Mouse (Mus musculus): Measurements from ENCODE around the gene Ranbp3. TPM values are rescaled to one million over a fixed set of nuclear protein-coding genes. Genes with fewer than 3 reads are reported as not detected.

Gene Ranbp3
- polyA plus RNA-seq, 1 experiment from 2014 or later = 34.5 TPM

DNA sequence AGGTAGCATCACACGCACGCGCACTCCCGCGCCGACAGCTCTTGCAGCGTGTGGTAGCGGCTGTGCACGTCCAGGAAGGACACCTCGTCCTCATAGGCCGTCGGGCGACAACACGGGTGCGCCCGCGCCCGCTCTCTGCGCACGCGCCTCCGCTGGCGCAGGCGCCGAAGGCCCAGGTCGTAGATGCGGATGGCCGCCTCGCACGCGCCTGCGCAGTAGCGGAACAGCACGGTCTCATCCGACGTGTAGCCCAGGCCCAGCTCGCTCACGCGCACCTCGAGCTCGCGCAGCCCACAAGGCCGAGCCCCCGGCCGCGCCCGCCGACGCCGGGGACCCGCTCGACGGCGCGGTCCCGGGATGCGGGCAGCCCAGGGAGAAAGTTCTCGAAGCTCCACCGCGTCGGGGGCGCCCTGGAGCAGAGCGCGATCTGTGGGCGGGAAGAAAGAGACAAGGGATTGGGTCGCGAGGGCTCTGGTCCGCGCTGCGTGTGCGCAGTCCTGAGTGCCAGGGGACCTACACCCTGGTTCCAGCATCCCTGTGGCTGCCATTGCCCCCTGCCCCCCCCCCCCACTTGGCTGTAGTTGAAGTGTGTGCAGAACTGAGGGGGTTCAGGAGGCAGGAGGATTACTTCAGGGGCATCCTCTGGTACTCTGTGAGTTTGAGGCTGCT lies 78.4 kb downstream of the Ranbp3 start:
- H3K9ac ChIP-seq (ENCODE audit: low read length) = no peak overlapping the region
- H3K36me3 ChIP-seq (ENCODE audit: control insufficient read depth, insufficient read depth, low read length) = no peaks in the 10 kb centered on the region
- DNase-seq (ENCODE audit: low spot score) (peak; percentile 62), ATAC-seq (ENCODE audit: low FRiP score, low TSS enrichment) (peak; percentile 31)
- peak overlapping the region; percentile 18 for H3K4me3 ChIP-seq (ENCODE audit: low read depth, low read length)
- peak overlapping the region; percentile 26; the same call in 1 of the 2 replicates for H3K4me2 ChIP-seq (replicated peaks; ENCODE audit: low read depth)
- no peaks in the 10 kb centered on the region for H3K9me3 ChIP-seq (ENCODE audit: control insufficient read depth, low read length)
- no peak for TF ChIP-seq EP300 (optimal IDR thresholded peaks at IDR 0.05)
- TF ChIP-seq CTCF (IDR thresholded peaks at IDR 0.05; ENCODE audit: low read depth) = no peak
- WGBS = 41% methylated on average over 71 of the region's 71 CpGs
- no peaks in the 10 kb centered on the region; the same call in 1 of the 2 replicates for H3K4me1 ChIP-seq (replicated peaks; ENCODE audit: control insufficient read depth, insufficient read depth)
- H3K27ac ChIP-seq (replicated peaks) = no peak overlapping the region
- no peaks in the 10 kb centered on the region for H3K27me3 ChIP-seq (ENCODE audit: control insufficient read depth, insufficient read depth, low read length)

DNA sequence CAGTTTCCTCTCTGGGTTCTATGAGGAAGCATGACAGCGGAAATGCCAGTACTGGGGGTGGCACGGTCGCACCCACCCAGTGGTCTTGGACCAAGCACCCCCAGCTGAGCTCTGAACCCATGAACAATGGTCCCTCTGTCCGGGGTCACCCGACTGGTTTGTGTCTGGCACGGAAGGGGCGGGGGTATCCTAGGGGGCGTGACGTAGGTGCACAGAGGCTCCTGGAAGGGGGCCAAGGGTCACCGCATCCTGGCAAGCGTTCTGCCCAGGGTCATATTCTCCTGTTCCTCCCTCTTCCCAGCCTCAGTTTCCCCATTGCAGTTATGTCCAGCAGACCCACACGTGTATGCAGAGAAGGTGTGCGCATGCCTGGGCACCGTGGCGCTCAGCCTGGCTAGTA lies 80.4 kb downstream of the Ranbp3 start:
- Histone ChIP-seq H3K4me3 (ENCODE audit: low read depth, low read length) (no peak overlapping the region), H3K4me1 (replicated peaks; ENCODE audit: control insufficient read depth, insufficient read depth) (no peaks in the 10 kb centered on the region; the same call in 1 of the 2 replicates), H3K36me3 (ENCODE audit: control insufficient read depth, insufficient read depth, low read length) (no peaks in the 10 kb centered on the region), H3K27ac (replicated peaks) (no peak overlapping the region), H3K27me3 (ENCODE audit: control insufficient read depth, insufficient read depth, low read length) (no peaks in the 10 kb centered on the region), H3K4me2 (replicated peaks; ENCODE audit: low read depth) (no peak overlapping the region), H3K9me3 (ENCODE audit: control insufficient read depth, low read length) (no peaks in the 10 kb centered on the region), H3K9ac (ENCODE audit: low read length) (no peak overlapping the region)
- no peak for DNase-seq (ENCODE audit: low spot score)
- no peak for ATAC-seq (ENCODE audit: low FRiP score, low TSS enrichment)
- no peak for TF ChIP-seq EP300 (optimal IDR thresholded peaks at IDR 0.05)
- TF ChIP-seq CTCF (IDR thresholded peaks at IDR 0.05; ENCODE audit: low read depth) = no peak
- WGBS = 28% methylated on average over 13 of the region's 15 CpGs

DNA sequence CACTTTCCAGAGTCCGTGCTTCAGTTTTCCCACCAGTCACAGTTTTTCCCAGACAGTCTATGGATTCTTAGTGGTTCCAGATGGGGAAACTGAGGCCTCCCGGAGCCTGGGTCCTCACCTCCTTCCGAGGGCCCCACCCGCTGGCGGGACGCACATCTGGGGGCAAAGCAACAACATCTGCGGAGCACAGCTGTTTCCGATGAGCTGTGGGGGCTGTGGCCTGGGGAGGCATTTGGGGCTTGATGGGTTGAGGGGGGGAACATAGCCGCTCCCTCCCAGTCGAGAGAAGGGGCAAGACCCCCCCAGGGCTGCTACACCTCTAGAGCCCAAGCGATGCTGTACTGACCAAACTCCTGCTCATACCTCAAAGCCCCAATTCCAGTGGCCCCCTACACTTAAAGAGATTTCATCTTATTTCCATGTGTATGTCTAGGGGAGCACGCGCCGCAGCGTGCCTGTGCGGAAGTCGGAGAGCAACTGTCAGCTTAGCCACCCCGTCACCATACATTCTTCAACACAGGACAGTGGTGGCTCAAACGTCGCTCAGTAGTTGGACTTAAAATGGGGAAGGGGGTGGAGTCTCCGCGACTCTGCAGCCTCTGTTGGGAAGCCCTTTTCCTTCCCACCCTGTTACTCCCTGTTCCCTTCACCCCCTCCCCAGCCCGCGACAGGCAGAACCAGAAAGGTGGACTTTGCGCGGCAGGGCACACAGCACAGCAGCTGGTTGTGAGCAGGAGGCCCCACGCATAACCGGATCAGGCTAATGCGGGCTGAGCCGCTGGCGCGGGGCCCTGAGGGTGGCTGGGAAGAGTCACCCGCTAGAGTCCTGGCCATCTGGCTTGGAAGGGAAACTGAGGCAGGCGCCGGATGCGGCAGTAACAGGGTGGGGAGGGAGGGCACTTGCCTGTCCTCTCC lies 81.4 kb downstream of the Ranbp3 start:
- H3K9ac ChIP-seq (ENCODE audit: low read length) = no peak overlapping the region
- DNase-seq (ENCODE audit: low spot score) (no peak), ATAC-seq (ENCODE audit: low FRiP score, low TSS enrichment) (no peak)
- H3K4me1 ChIP-seq (replicated peaks; ENCODE audit: control insufficient read depth, insufficient read depth) = no peaks in the 10 kb centered on the region; the same call in 1 of the 2 replicates
- no peaks in the 10 kb centered on the region for H3K27me3 ChIP-seq (ENCODE audit: control insufficient read depth, insufficient read depth, low read length)
- no peak overlapping the region for H3K27ac ChIP-seq (replicated peaks)
- H3K36me3 ChIP-seq (ENCODE audit: control insufficient read depth, insufficient read depth, low read length) = no peaks in the 10 kb centered on the region
- H3K4me3 ChIP-seq (ENCODE audit: low read depth, low read length) = no peak overlapping the region
- H3K9me3 ChIP-seq (ENCODE audit: control insufficient read depth, low read length) = no peaks in the 10 kb centered on the region
- TF ChIP-seq EP300 (optimal IDR thresholded peaks at IDR 0.05) (no peak), CTCF (IDR thresholded peaks at IDR 0.05; ENCODE audit: low read depth) (no peak)
- 19% methylated on average over 36 of the region's 36 CpGs for WGBS
- H3K4me2 ChIP-seq (replicated peaks; ENCODE audit: low read depth) = peak overlapping the region; percentile 12

DNA sequence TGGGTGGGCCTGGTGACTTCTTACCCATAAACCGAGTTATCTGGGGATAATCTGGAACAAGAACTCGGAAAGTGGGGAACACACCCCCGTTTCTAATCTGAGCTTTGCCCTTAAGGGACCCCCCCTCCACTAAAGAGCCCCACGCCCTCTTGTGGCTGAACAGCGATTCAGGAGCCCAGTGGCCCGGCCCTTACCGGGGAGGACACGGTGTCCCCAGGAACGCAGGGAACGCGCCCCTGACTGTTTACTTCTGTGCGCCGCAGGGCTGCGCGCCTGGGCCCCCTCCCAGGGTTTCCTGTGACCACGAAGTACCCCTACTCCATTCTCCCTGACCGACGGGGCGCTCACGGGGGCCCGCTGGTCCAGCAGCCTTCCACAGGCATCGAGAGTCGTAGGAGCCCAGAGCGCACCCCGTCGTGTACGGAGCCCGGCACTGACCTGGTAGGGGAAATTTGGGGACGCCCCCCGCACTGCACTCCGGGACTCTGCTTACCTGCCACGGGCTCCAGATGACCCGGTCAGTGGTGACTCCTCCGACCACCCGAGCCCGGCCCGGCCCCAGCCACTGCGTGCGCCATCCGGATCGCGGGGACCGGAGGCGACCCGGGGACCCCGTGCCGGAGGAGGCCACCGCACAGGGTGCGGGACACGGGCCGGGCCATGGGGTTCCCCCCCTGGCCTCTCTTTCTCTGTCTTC lies 83.8 kb downstream of the Ranbp3 start:
- 1% methylated on average over 38 of the region's 51 CpGs for WGBS
- peaks cover 6% of the 10 kb centered on the region for H3K4me1 ChIP-seq (replicated peaks; ENCODE audit: control insufficient read depth, insufficient read depth)
- peak overlapping the region; percentile 45; the same call in 1 of the 2 replicates for H3K27ac ChIP-seq (replicated peaks)
- TF ChIP-seq EP300 (optimal IDR thresholded peaks at IDR 0.05) (no peak), CTCF (IDR thresholded peaks at IDR 0.05; ENCODE audit: low read depth) (peak; percentile 78)
- H3K4me2 ChIP-seq (replicated peaks; ENCODE audit: low read depth) = peak overlapping the region; percentile 100
- peak overlapping the region; percentile 66 for H3K4me3 ChIP-seq (ENCODE audit: low read depth, low read length)
- no peaks in the 10 kb centered on the region for H3K27me3 ChIP-seq (ENCODE audit: control insufficient read depth, insufficient read depth, low read length)
- DNase-seq (ENCODE audit: low spot score) (peak; percentile 63), ATAC-seq (ENCODE audit: low FRiP score, low TSS enrichment) (peak; percentile 13)
- H3K9me3 ChIP-seq (ENCODE audit: control insufficient read depth, low read length) = no peaks in the 10 kb centered on the region
- no peaks in the 10 kb centered on the region for H3K36me3 ChIP-seq (ENCODE audit: control insufficient read depth, insufficient read depth, low read length)
- peak overlapping the region; percentile 78 for H3K9ac ChIP-seq (ENCODE audit: low read length)

DNA sequence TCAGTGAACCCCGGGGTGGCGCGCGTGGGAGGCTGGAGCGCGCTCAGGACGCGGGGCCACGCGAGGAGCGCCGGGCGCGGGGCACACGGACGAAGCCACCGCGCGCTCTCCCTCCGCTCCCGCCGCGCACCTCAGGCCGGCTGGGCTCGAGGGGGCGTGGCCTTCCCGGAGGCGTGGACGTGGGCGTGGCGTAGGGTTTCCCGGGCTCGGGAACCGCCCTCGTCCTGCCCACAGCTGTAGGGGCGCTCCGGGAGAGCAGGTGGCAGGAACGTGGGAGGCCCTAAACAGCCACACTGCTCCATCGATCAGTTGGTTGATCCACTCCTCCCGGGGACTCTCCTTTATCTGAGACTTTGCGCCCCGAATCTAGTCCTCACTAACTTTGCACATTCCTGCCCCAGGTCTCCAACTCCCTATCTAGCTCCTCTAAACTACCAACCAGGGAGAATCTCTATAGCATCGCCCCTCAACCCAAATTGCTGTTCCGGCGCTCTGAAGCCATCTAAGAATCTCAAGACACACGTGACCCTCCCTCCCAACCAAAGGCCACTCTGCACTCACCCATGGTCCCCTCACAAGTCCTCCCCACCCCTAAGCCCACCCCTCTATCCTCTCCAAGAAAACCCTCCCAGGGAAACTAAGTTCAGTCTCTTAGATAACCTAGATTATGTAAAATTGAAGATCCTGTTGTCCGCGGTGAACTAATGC lies 84.5 kb downstream of the Ranbp3 start, which contains the start of gene Nrtn:
Gene Nrtn, minus strand, starts transcription at position 115 of the 708 bp plus-strand sequence.
- peak; percentile 76 for ATAC-seq (ENCODE audit: low FRiP score, low TSS enrichment)
- DNase-seq (ENCODE audit: low spot score) = peak; percentile 95
- Histone ChIP-seq H3K4me3 (ENCODE audit: low read depth, low read length) (peak within 1 kb of the TSS; percentile 66), H3K4me1 (replicated peaks; ENCODE audit: control insufficient read depth, insufficient read depth) (peaks cover 6% of the 10 kb centered on the region), H3K27me3 (ENCODE audit: control insufficient read depth, insufficient read depth, low read length) (no peaks in the 10 kb centered on the region), H3K27ac (replicated peaks) (peak within 1 kb of the TSS; percentile 45; the same call in 1 of the 2 replicates), H3K4me2 (replicated peaks; ENCODE audit: low read depth) (peak within 1 kb of the TSS; percentile 100), H3K36me3 (ENCODE audit: control insufficient read depth, insufficient read depth, low read length) (no peaks in the 10 kb centered on the region), H3K9me3 (ENCODE audit: control insufficient read depth, low read length) (no peaks in the 10 kb centered on the region), H3K9ac (ENCODE audit: low read length) (peak within 1 kb of the TSS; percentile 78)
- TF ChIP-seq EP300 (optimal IDR thresholded peaks at IDR 0.05) = no peak
- TF ChIP-seq CTCF (IDR thresholded peaks at IDR 0.05; ENCODE audit: low read depth) = no peak
- WGBS = under 1% methylated on average over 37 of the region's 48 CpGs

Measured in stomach, postnatal 0 days (tissue).